Mouse (Mus musculus): ENCODE measurements around the gene Tef.

The Tef gene

GRCm38 (mm10) chr15:81800391-81800790 lies 1.8 kb upstream of the Tef start:
- no peak for DNase-seq

DNA sequence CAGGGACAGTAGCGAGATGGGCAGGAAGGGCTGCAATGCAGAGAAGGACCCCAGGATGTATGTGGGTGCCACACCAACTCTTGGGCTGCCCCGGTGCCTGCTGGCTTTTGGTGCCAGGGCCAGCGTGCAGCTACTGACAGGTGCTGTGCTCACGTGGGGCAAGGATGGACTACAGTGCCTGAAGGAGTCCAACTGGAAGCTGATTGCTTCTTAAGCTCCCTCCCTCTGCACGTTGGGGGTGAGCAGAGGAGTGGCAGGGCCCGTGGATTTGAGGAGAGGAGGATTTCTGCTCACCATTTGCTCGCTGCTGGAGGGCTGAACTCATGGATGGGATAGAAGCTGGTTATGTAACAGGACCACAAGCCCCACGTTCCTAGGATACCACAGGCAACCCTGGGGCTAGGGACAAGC lies 725 bp downstream of the Tef start:
- DNase-seq: peak; percentile 95

DNA sequence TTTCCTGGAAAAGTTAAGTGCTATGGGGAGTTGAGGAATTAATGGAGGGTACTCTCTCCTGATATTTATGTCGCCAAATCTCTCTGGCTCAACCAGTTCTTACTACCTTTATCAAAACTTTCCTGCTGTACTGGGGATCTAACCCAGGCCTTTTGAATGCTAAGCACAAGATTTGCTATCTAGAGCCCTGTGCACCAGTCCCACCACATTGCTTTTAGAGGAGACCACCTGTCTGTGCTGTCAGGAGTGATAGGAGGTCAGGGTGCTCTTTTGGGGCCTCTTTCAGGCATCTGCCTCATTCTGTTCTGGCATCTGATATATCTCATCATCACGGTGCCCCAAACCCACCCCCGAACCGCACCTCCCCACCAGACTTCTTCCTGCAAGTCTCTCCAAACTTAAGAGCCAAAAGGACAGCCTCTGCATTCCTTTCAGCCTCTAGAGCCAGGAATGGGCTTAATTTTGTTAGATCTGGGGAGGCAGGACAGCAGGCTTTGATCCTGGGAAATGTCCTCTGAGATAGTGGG lies 1.3 kb downstream of the Tef start:
- DNase-seq: peak; percentile 62

- peak; percentile 50 for DNase-seq
These were observed 2.0 kb downstream of the Tef start for GRCm38 (mm10) chr15:81804172-81804571.

DNA sequence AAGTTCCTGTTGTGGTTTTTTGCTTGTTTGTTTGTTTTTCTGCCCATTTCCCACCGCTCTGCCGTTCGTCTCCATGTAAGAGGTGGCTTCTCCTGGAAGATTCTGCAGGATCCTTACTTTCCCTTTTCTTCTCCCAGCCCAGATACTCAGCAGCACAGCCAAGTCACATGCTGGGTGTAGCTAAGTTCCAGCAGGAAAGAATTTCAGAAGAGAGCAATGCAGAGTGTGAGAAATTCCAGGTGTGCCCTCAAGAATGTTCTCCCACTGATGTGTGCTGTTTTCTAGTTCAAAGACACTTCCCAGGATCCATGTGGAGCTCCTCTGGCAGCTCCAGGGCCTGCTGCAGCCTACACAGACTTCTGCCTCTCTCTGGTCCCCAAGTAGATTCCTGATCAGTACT lies 2.7 kb downstream of the Tef start:
- no peak for DNase-seq

- DNase-seq: peak; percentile 59
These were observed 3.4 kb downstream of the Tef start for GRCm38 (mm10) chr15:81805624-81806023.

GRCm38 (mm10) chr15:81806621-81807404 lies 4.6 kb downstream of the Tef start:
- DNase-seq: no peak

DNA sequence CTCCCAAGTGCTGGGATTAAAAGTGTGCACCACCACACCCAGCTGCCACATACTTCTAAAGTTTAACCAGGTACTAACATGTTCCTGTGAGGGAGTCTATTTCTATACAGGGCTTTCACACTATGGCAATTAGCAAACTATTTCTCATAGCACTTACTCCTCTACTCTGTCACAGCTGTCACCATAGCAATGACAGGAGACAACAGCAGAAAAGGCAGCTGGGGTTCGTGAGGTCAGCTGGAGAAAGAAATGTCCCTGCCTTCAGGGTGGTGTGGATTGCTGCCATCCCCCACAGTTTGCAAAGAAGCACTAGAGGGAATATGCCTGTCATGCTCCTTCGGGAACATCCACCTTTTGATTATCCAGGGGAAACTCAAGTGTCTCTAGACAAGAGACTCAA lies 6.6 kb downstream of the Tef start:
- no peak for DNase-seq

DNA sequence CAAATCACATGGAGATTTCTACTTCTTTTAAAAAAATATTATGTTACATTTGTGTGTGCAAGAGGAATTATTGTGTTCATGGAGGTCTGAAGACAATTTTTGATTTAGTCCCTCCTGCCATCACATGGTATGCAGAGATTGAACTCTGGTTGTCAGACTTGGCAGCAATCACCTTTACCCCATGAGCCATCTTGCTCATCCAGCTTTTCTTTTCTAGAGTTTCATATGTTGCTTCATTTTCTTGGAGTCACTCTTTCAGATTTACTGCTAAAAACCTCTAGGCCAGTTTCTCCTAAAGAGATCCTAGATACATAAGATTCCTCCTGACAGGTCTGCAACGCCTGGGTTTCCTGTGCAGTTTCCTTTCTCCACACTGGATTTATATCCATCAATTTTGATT lies 7.3 kb downstream of the Tef start:
- DNase-seq: no peak

DNA sequence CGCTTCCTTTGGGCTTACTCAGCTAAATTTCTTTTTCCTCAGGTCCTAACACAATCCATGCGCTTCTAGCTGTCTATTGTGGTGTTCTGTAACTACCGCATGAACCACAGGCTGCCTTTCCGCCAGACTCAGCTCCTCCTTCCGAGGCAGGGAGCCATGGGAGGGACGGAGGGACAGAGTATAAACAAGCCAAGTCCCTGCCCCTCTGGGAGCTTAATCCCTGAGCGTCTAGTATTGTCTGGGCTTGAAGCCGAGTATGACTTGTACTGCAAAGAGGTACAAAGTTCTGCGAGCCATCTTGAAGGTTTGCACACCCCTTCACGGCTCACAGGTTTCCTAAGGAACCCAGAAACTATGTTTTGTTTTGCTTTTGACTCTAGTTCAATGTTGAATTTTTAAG lies 7.9 kb downstream of the Tef start:
- DNase-seq: peak; percentile 94

DNA sequence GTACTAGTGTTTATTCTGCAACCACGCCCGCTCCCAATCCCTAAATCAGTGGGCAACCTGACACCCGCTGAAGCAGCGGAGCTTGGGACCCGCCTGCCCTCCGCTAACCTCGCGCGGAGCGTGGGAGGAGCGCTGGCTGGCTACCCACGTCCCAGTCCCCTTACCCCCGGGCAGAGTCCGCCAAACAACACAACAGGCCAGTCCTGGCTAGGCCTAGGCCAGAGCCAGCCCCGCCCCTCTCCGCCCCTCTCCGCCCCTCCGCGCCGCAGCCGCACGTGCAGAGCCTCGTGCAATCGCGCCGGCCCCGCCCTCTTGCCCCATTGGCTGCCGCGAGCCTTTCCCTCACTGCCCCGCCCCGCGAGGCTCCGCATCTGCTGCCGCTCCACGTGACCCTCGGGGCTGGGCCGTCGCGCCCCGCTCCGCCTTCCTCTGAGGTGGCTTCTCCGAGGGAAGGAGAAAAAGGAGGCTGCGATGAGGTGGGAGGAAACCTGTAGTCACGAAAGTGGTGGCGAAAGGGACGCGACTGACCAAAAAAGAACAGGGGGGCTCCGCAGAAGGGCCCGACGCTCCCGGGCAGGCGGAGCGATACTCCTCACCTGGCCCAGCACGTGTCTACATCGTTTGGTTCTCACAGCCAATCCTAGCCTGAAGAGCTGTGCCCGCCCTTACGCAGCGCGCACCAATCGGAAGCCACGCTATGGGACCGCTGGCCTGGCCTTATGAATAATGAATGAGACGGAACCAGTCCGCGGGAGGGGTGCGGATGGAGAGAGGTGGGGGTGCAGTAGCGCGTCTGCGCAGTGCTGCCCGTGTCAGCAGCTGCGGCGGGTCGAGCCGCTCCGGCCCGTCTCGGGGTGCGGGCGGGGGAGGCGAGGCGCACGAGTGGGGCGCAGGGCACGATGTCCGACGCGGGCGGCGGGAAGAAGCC lies 8.7 kb downstream of the Tef start:
- DNase-seq: peak; percentile 99

GRCm38 (mm10) chr15:81811599-81811996 lies 9.4 kb downstream of the Tef start:
- DNase-seq: no peak

GRCm38 (mm10) chr15:81812287-81812686 lies 10.1 kb downstream of the Tef start:
- peak; percentile 57 for DNase-seq

- DNase-seq: no peak
These were observed 10.7 kb downstream of the Tef start for GRCm38 (mm10) chr15:81812696-81813631.

- DNase-seq: peak; percentile 22
These were observed 11.9 kb downstream of the Tef start for GRCm38 (mm10) chr15:81813986-81814705.

DNA sequence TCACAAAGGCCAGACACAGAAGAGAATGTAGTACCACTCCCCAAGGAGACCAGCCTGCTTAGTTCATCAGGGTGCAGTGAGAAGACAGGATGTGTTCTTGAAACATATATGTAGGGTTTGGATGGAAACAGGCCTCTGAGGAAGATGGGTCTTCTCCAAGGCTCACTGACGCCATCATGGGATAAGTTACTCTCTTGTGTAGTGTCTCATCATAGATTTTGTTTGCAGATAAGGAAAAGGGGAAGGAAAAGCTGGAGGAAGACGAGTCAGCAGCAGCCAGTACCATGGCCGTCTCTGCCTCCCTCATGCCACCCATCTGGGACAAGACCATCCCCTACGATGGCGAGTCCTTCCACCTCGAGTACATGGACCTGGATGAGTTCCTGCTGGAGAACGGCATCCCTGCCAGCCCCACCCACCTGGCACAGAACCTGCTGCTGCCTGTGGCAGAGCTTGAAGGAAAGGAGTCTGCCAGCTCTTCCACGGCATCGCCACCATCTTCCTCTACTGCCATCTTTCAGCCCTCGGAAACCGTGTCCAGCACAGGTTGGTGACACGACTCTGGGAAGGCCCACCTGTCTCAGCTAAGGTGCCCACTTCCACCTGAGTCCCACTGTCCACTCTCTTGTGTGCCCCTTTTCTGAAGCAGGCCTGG lies 12.6 kb downstream of the Tef start:
- peak; percentile 75 for DNase-seq

DNA sequence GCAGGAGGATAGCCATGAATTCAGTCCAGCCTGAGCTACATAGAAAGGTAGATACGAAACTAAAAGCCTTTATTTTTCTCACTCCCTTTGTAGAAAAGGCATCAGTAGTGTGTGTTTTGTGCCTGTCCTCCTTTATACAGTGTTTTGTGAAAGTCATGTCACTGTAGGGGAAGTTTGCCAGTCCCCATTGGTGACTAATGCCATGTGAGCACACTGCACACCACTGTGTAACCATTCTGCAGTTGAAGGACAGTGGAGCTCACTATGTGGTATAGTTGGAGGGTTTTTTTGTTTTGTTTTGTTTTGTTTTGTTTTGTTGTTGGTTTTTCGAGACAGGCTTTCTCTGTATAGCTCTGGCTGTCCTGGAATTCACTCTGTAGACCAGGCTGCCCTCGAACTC lies 16.2 kb downstream of the Tef start:
- no peak for DNase-seq

GRCm38 (mm10) chr15:81822631-81823030 lies 20.4 kb downstream of the Tef start:
- DNase-seq: no peak

DNA sequence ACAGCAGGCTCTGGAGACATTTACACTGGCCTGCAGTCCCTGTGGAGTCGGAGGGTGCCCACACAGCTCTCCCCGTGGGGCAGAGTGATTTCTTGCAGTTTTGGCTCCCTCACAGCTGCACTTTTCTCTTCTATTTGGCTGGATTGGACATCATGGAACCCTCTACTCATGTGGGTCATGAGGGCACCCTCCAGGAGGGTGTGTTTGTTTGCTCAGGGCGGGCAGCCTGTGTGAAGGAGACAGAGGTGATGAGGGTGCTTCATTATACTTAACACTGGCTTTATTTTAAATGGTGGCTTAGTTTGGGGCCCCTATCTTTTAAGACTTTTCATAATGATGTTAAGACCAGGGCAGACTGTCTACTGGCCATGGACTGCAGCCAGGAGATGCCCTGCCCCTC lies 22.6 kb downstream of the Tef start:
- DNase-seq: no peak

DNA sequence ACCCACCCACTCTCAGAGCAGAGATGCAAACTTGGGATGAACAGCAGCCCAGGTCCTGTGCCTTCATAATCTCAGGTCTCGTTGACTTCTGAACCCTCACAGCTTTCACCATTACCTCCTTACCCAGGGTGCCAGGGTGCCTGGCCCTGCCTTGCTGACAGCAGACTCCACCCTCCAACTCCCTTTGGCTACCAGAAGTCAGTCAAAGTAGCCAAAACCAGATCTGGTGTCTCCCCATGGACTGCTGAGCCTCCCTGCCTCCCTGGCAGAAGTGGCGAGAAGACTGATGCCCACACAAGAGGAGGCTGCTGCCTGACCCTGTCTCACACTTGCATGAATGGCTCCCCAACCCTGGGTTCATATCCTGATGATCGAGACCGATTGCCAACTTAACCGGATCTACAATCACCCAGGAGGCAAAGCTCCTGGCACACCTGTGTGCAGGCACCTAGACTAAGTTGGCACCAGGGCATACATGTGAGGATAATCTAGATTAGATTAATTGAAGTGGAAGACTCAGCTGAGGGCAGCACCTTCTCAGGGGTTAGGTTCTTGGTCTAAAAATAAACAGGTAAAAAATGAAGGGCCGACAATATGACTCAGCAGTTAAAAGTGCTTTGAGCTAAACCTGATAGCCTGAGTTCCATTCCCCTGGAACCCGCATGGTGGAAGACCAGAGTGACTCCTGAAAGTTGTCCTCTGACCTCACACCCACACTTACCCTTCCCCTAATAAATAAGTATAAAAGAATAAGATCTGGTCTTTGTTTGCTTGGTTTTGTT lies 26.4 kb downstream of the Tef start:
- DNase-seq: peak; percentile 25

DNA sequence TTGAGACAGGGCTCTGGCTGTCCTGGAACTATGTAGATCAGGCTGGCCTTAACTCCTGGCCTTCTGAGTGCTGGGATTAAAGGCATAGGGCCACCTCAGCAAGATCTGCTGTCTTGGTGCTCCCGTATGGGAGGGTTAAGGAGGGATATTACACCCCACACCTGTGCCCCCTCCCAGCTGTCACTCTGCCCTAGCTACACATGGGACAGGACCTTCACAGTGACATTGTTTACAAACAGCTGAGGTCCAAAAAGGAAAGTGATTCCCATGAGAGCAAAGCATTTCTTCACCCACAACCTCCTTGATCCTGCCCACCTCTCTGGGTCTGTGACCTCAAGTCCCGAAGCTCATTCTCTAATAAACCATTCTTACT lies 27.0 kb downstream of the Tef start:
- DNase-seq: peak; percentile 20
